Mouse (Mus musculus): Measurements from ENCODE around the gene Adprhl2. TPM values are rescaled to one million over a fixed set of nuclear protein-coding genes. Genes with fewer than 3 reads are reported as not detected.

Gene Adprhl2
- total and polyA plus RNA-seq, 3 experiments: 8.7 to 87.0 (median 23.2) TPM

- no peak for DNase-seq (ENCODE audit: low spot score)
- no peak for TF ChIP-seq CTCF (IDR thresholded peaks at IDR 0.05; ENCODE audit: low read depth, low read length)
- no peak for TF ChIP-seq GATA2 (IDR thresholded peaks at IDR 0.05; ENCODE audit: borderline replicate concordance, low read depth, low read length)
- TF ChIP-seq POLR2AphosphoS5 (IDR thresholded peaks at IDR 0.05; ENCODE audit: insufficient replicate concordance, low read depth, low read length): no peak
- TF ChIP-seq GATA1 (IDR thresholded peaks at IDR 0.05; ENCODE audit: borderline replicate concordance, low read length): no peak
- no peak for TF ChIP-seq TAL1 (conservative IDR thresholded peaks at IDR 0.05; ENCODE audit: low read depth, low read length)
- Histone ChIP-seq H3K27me3 (ENCODE audit: insufficient read depth, low read length) (peaks cover 21% of the 10 kb centered on the region; the same call in 1 of the 2 replicates), H3K36me3 (replicated peaks) (peaks cover 52% of the 10 kb centered on the region), H3K4me3 (ENCODE audit: low read depth, low read length) (no peak overlapping the region; the same call in 1 of the 2 replicates), H3K4me1 (ENCODE audit: insufficient read depth, low read depth, low read length) (peaks cover 35% of the 10 kb centered on the region), H3K9me3 (replicated peaks) (0 out of 2 replicates have a peak, but pooled peaks cover 3% of the 10 kb centered on the region)
- ATAC-seq (ENCODE audit: extremely low read depth, insufficient number of reproducible peaks, low FRiP score, poor library complexity, severe bottlenecking): no peak
Measured at GRCm38 (mm10) chr4:126319806-126320205, 1.7 kb downstream of the Adprhl2 start.

GRCm38 (mm10) chr4:126316443-126317040 lies 5.0 kb downstream of the Adprhl2 start:
- TF ChIP-seq CTCF (IDR thresholded peaks at IDR 0.05; ENCODE audit: low read depth, low read length): no peak
- no peak for TF ChIP-seq POLR2AphosphoS5 (IDR thresholded peaks at IDR 0.05; ENCODE audit: insufficient replicate concordance, low read depth, low read length)
- TF ChIP-seq GATA2 (IDR thresholded peaks at IDR 0.05; ENCODE audit: borderline replicate concordance, low read depth, low read length): no peak
- no peak for TF ChIP-seq TAL1 (conservative IDR thresholded peaks at IDR 0.05; ENCODE audit: low read depth, low read length)
- no peak for TF ChIP-seq GATA1 (IDR thresholded peaks at IDR 0.05; ENCODE audit: borderline replicate concordance, low read length)
- Histone ChIP-seq H3K27me3 (ENCODE audit: insufficient read depth, low read length) (no peaks in the 10 kb centered on the region), H3K9me3 (replicated peaks) (no peaks in the 10 kb centered on the region), H3K36me3 (replicated peaks) (peaks cover 66% of the 10 kb centered on the region), H3K4me1 (ENCODE audit: insufficient read depth, low read depth, low read length) (peaks cover 29% of the 10 kb centered on the region), H3K4me3 (ENCODE audit: low read depth, low read length) (no peak overlapping the region)
- no peak for DNase-seq (ENCODE audit: low spot score)
- no peak for ATAC-seq (ENCODE audit: extremely low read depth, insufficient number of reproducible peaks, low FRiP score, poor library complexity, severe bottlenecking)

- no peak for DNase-seq (ENCODE audit: low spot score)
- H3K27me3 ChIP-seq (ENCODE audit: insufficient read depth, low read length): no peaks in the 10 kb centered on the region
- ATAC-seq (ENCODE audit: extremely low read depth, insufficient number of reproducible peaks, low FRiP score, poor library complexity, severe bottlenecking): no peak
- peaks cover 66% of the 10 kb centered on the region for H3K36me3 ChIP-seq (replicated peaks)
- H3K4me1 ChIP-seq (ENCODE audit: insufficient read depth, low read depth, low read length): peaks cover 27% of the 10 kb centered on the region
- H3K4me3 ChIP-seq (ENCODE audit: low read depth, low read length): no peak overlapping the region
- TF ChIP-seq GATA1 (IDR thresholded peaks at IDR 0.05; ENCODE audit: borderline replicate concordance, low read length): no peak
- H3K9me3 ChIP-seq (replicated peaks): no peaks in the 10 kb centered on the region
Measured at GRCm38 (mm10) chr4:126315931-126316330, 5.6 kb downstream of the Adprhl2 start.

- peaks cover 2% of the 10 kb centered on the region; the same call in 1 of the 2 replicates for H3K27me3 ChIP-seq (ENCODE audit: insufficient read depth, low read length)
- peaks cover 59% of the 10 kb centered on the region for H3K36me3 ChIP-seq (replicated peaks)
- no peak for TF ChIP-seq POLR2AphosphoS5 (IDR thresholded peaks at IDR 0.05; ENCODE audit: insufficient replicate concordance, low read depth, low read length)
- TF ChIP-seq TAL1 (conservative IDR thresholded peaks at IDR 0.05; ENCODE audit: low read depth, low read length): no peak
- no peak for TF ChIP-seq CTCF (IDR thresholded peaks at IDR 0.05; ENCODE audit: low read depth, low read length)
- no peak for TF ChIP-seq GATA1 (IDR thresholded peaks at IDR 0.05; ENCODE audit: borderline replicate concordance, low read length)
- TF ChIP-seq GATA2 (IDR thresholded peaks at IDR 0.05; ENCODE audit: borderline replicate concordance, low read depth, low read length): no peak
- DNase-seq (ENCODE audit: low spot score) (no peak), ATAC-seq (ENCODE audit: extremely low read depth, insufficient number of reproducible peaks, low FRiP score, poor library complexity, severe bottlenecking) (no peak)
- H3K4me1 ChIP-seq (ENCODE audit: insufficient read depth, low read depth, low read length): peaks cover 17% of the 10 kb centered on the region
- H3K9me3 ChIP-seq (replicated peaks): no peaks in the 10 kb centered on the region
- H3K4me3 ChIP-seq (ENCODE audit: low read depth, low read length): no peak overlapping the region
Measured at GRCm38 (mm10) chr4:126314393-126314792, 7.1 kb downstream of the Adprhl2 start.

GRCm38 (mm10) chr4:126313202-126313601 lies 8.3 kb downstream of the Adprhl2 start:
- Histone ChIP-seq H3K27me3 (ENCODE audit: insufficient read depth, low read length) (peaks cover 5% of the 10 kb centered on the region), H3K4me1 (ENCODE audit: insufficient read depth, low read depth, low read length) (peaks cover 13% of the 10 kb centered on the region), H3K36me3 (replicated peaks) (peaks cover 47% of the 10 kb centered on the region), H3K4me3 (ENCODE audit: low read depth, low read length) (no peak overlapping the region), H3K9me3 (replicated peaks) (no peaks in the 10 kb centered on the region)
- no peak for TF ChIP-seq CTCF (IDR thresholded peaks at IDR 0.05; ENCODE audit: low read depth, low read length)
- no peak for TF ChIP-seq TAL1 (conservative IDR thresholded peaks at IDR 0.05; ENCODE audit: low read depth, low read length)
- no peak for TF ChIP-seq GATA2 (IDR thresholded peaks at IDR 0.05; ENCODE audit: borderline replicate concordance, low read depth, low read length)
- no peak for TF ChIP-seq POLR2AphosphoS5 (IDR thresholded peaks at IDR 0.05; ENCODE audit: insufficient replicate concordance, low read depth, low read length)
- TF ChIP-seq GATA1 (IDR thresholded peaks at IDR 0.05; ENCODE audit: borderline replicate concordance, low read length): no peak
- DNase-seq (ENCODE audit: low spot score) (no peak), ATAC-seq (ENCODE audit: extremely low read depth, insufficient number of reproducible peaks, low FRiP score, poor library complexity, severe bottlenecking) (no peak)

DNA sequence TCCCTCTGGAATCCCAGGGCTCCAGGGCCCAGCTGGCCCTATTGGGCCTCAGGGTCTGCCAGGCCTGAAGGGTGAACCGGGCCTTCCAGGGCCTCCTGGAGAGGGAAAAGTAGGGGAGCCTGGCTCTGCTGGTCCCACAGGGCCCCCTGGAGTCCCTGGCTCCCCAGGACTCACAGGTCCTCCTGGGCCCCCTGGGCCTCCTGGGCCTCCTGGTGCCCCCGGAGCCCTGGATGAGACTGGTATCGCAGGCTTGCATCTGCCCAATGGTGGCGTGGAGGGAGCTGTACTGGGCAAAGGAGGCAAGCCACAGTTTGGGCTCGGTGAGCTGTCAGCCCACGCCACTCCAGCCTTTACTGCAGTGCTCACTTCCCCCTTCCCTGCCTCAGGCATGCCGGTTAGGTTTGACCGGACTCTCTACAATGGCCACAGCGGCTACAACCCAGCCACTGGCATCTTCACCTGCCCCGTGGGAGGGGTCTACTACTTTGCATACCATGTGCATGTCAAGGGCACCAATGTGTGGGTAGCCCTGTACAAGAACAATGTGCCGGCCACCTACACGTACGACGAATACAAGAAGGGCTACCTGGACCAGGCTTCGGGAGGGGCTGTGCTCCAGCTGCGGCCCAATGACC lies 9.8 kb downstream of the Adprhl2 start:
- H3K36me3 ChIP-seq (replicated peaks): peaks cover 32% of the 10 kb centered on the region
- ATAC-seq (ENCODE audit: extremely low read depth, insufficient number of reproducible peaks, low FRiP score, poor library complexity, severe bottlenecking) (no peak), DNase-seq (ENCODE audit: low spot score) (no peak)
- TF ChIP-seq GATA2 (IDR thresholded peaks at IDR 0.05; ENCODE audit: borderline replicate concordance, low read depth, low read length): no peak
- no peak for TF ChIP-seq CTCF (IDR thresholded peaks at IDR 0.05; ENCODE audit: low read depth, low read length)
- no peak for TF ChIP-seq TAL1 (conservative IDR thresholded peaks at IDR 0.05; ENCODE audit: low read depth, low read length)
- no peak for TF ChIP-seq POLR2AphosphoS5 (IDR thresholded peaks at IDR 0.05; ENCODE audit: insufficient replicate concordance, low read depth, low read length)
- TF ChIP-seq GATA1 (IDR thresholded peaks at IDR 0.05; ENCODE audit: borderline replicate concordance, low read length): no peak
- no peaks in the 10 kb centered on the region for H3K9me3 ChIP-seq (replicated peaks)
- peaks cover 7% of the 10 kb centered on the region; the same call in 1 of the 2 replicates for H3K4me1 ChIP-seq (ENCODE audit: insufficient read depth, low read depth, low read length)
- peaks cover 10% of the 10 kb centered on the region for H3K27me3 ChIP-seq (ENCODE audit: insufficient read depth, low read length)
- H3K4me3 ChIP-seq (ENCODE audit: low read depth, low read length): no peak overlapping the region

All from G1E (cell line).